Mouse (Mus musculus) ovary, postnatal 10 days (tissue): ENCODE results near the gene Naglu.
"Not testable (repeated sequence)": the region's sequence is repeated elsewhere in the genome, so short reads cannot be mapped to it uniquely, and the experiment has no call there.

Experiments
- DNase-seq: peaks from one replicate; pipeline ENCODE4 v3.0.0; 2022; ENCODE audit warnings: low spot score

Gene Naglu

GRCm38 (mm10) chr11:101125008-101125407, 55.2 kb downstream of the Naglu start:
- not testable (repeated sequence) for DNase-seq

- DNase-seq, result no peak
These were observed 57.3 kb downstream of the Naglu start for GRCm38 (mm10) chr11:101127075-101127474.
